Mouse (Mus musculus) stomach, embryonic 15.5 days (tissue): ENCODE measurements at regions not wholly inside any gene's neighbourhood (a gene's known extent, or its start where the extent isn't known, plus 50 kb on each side); places are given as distances from the start of the nearest gene placed in this dataset.

Experiments
- ATAC-seq: fragments of 200-750 bp; cut with Nextera tagmentation; 2 replicates; pipeline ENCODE4 v1.8.0; 2017; ENCODE audit warnings: low read depth, moderate number of reproducible peaks, moderate TSS enrichment; ENCODE audit not compliant: insufficient read depth, low FRiP score
- H3K27ac ChIP-seq: fragments of 300-500 bp; sonication (generic); 2 replicates; pipeline ENCODE4 v1.5.1; 2015; ENCODE audit warnings: mild to moderate bottlenecking, inconsistent platforms
- H3K27me3 ChIP-seq: fragments of 300-500 bp; sonication (generic); replicated peaks from 2 replicates; pipeline ENCODE4 v1.6.1; 2015; ENCODE audit warnings: inconsistent platforms
- H3K36me3 ChIP-seq: fragments of 300-500 bp; sonication (generic); 2 replicates; pipeline ENCODE4 v1.6.1; 2015; ENCODE audit warnings: inconsistent platforms
- H3K4me1 ChIP-seq: fragments of 300-500 bp; sonication (generic); 2 replicates; pipeline ENCODE4 v1.6.1; 2015; ENCODE audit warnings: inconsistent platforms
- H3K4me2 ChIP-seq: fragments of 300-500 bp; sonication (generic); 2 replicates; pipeline ENCODE4 v1.6.1; 2015; ENCODE audit warnings: mild to moderate bottlenecking, inconsistent platforms
- H3K4me3 ChIP-seq: fragments of 300-500 bp; sonication (generic); replicated peaks from 2 replicates; pipeline ENCODE4 v1.5.1; 2015; ENCODE audit warnings: inconsistent platforms
- H3K9ac ChIP-seq: fragments of 300-500 bp; sonication (generic); 2 replicates; pipeline ENCODE4 v1.6.1; 2015; ENCODE audit warnings: inconsistent platforms
- H3K9me3 ChIP-seq: fragments of 300-500 bp; sonication (generic); 2 replicates; pipeline ENCODE4 v1.6.1; 2016; ENCODE audit warnings: inconsistent platforms
- WGBS: fragments of 180-500 bp; shearing (Covaris S2); methylation state at CpG from one replicate; pipeline ENCODE4 v1.1.7; 2015; 5-methylcytosine and 5-hydroxymethylcytosine counted together

GRCm38 (mm10) chr16:23669651-23670050 is 149.0 kb upstream of the Masp1 start:
- no peak for ATAC-seq
- 85% methylated on average over 4 of the region's 4 CpGs for WGBS
- no peak overlapping the region for H3K9ac ChIP-seq

More at GRCm38 (mm10) chr16:23669651-23670050, 149.0 kb upstream of the Masp1 start:
- Histone ChIP-seq H3K27ac (no peak overlapping the region), H3K4me3 (no peak overlapping the region), H3K27me3 (no peaks in the 10 kb centered on the region), H3K4me2 (no peak overlapping the region), H3K36me3 (no peaks in the 10 kb centered on the region), H3K9me3 (no peaks in the 10 kb centered on the region), H3K4me1 (no peaks in the 10 kb centered on the region)
